Mouse (Mus musculus) spleen, postnatal 36 days (tissue): ENCODE results near the gene Aanat.
A peak's percentile ranks its signal among the peaks of the same experiment; 100 is the strongest.

Experiments
- DNase-seq, 2 experiments: peaks; one replicate each; pipeline ENCODE4 v3.0.0; 2022; ENCODE audit warnings: low spot score in 2 of 2, mixed read lengths in 1 of 2

Aanat gene

DNA sequence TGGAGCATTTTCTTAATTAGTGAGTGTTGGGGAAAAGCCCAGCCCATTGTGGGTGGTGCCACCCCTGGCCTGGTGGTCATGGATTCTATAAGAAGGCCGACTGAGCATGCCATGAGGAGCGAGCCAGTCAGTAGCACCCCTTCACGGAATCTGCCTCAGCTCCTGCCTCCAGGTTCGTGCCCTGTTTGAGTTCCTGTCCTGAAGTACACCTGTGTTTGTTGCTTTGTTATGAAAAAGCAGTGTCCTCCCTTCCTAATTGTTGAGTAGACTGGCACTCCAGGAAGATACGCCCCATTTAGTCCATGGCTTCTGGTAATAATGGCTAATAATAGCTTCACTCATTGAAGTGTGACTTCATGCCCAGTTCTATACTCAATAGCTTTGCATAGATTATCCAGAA lies at the start of gene Aanat:
Gene Aanat (plus strand): TSS at position 123 of the 400 bp plus-strand sequence.
- DNase-seq: no peak

DNA sequence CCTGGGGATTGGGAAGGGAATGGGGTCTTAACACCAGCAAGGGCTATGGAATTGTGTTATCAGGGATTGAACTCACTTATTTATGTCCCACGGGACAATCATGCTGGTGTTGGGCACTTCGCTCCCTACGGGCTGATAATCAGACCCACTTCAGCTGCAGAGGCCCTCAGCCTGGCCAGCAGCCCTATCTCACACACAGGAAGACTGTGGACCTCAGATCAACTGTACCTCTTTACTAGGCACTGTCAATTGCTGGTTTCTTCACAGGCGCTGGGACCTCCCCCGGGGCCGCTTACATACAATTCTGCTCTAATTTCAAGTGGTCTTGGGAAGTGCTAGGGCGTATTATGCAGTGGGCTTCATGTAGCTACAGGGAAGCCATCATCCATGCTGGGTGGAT lies 49.5 kb upstream of the Aanat start:
- peak in 1 of 2 experiments; percentile 52 for DNase-seq

DNA sequence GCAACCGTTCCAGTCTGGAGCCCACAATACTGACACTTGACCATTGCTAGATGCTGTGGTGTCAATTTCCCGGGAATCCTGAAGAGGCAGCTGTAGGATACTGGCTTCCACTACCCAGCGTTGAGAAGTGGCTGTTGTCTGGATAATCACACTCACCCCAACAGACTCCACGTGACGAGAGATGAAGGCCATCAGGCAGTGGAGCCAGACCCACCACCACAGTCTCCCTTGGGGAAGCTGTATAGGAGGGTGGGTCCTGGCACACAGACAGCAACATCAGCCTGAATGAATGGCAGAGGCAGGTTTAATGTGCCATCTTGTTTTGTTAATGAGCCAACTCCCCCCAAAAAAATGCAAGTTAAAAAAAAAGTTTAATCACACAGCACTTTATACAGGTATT lies 48.8 kb upstream of the Aanat start:
- no peak for DNase-seq

DNA sequence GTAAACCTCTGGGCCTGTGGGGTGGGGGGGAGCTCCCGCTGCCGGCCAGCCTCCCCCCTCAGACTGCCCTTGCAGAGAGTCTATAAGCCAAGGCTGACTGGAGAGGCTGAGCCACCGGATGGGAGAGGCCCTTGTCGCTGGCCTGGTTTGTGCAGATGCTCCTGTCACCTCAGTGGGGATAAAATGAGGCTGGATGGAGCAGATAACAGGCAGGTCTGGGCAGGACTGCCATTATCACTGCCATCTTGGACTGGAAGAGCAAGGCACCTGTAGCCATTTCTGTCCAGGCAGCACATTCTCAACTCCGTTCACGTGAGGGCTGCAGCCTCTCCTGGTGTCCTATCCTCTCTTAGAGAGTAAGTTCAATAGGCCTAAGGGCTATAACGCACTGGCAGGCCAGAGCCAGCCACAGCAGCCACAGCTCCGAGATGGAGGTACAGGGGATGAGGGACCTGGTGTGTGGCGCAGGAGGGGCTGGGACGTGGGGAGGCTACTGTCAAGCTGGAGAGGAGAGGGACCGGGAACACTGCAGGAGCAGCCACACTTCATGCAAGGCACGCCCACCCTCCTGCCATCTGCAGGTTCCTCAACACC lies 48.0 kb upstream of the Aanat start:
- DNase-seq: no peak

DNA sequence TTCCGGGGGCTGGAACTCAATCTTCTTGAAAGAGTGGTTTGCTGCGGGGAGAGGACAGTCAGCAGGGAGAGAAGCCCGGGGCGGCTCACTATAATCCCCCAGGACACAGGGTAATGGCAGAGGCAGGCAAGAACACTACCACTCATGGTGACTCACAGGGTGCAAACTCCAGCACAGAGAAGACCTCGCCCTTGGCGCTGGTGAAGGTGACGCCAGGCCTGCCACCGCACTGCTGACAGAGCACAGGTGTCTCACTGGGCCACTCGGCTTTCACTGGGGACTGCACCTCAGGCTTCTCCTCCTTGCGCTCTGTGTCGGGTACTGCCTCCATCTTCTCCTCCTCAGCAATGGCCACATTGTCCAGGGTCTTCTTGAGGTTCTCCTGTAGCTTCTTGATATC lies 45.0 kb upstream of the Aanat start:
- no peak for DNase-seq

DNA sequence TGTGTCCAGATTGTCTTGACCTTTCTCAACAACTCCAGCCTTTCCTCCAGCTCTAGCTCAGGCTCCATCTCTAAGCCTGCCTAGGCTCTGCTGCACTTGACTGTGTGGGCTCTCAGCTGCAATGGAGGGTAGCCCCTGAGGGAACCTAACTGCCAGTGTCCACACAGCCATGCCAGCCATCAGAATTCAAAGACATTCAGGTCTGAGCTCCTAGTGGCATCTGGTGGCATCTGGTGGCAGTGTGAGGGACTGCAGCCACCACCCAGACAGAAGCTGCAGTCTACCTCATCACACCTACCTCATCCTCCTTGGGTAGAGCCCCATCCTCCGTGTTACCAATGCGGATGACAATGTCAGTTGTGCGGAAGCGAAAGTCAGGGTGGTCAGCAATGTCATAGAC lies 43.1 kb upstream of the Aanat start:
- DNase-seq: no peak

DNA sequence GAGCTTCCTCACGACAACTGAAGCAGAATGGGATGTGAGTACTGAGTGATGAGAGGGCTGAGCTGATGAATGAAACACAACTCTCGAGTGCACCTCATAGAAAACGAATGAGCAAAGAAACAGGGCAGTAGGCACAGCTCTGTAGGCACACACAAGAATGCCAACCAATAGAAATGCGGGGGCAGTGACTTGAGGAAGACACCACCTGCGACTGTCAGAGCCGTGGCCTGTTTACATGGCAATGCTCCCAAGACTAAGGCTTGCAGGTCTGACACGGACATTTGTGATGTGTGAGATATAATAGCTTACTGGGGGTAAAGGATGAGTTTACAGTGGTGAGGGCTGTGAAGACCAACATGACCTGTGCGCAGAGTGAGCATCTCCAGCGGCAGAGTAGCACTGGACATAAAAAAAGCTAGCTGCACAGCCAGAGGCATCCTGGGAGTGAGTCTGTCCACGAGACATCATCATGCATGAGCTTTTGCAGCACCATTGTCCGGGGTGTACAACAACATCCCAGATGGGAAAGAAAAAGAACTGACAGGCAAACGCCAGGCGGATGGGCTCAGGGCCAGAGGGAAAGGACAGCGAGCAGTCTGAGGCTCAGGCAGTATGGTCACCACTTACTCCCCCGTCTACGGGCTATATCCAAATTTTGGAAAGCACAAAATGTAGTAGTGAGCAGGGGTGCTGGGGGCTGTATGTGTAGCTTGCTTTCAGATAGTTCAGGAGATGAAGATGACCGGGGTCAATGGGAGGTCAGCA lies 38.8 kb upstream of the Aanat start:
- no peak for DNase-seq

DNA sequence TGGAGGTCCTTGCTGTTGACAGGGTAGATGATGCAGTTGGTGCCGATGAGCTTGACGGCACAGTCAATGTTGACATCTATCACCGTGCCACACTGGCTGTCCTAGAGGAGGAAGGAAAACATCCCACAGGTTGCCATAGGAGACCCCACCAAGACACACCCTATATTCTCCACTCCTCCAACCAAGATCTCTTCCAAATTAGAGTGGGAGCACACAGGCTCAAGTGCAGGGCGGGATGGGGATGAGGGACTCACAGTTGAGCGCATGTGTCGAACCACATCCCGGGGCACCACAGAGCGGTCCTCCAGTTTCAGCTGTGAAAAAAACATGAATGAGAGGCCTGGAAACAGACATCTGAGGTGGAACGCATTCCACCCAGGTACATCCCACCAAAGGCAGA lies 37.5 kb upstream of the Aanat start:
- no peak for DNase-seq

DNA sequence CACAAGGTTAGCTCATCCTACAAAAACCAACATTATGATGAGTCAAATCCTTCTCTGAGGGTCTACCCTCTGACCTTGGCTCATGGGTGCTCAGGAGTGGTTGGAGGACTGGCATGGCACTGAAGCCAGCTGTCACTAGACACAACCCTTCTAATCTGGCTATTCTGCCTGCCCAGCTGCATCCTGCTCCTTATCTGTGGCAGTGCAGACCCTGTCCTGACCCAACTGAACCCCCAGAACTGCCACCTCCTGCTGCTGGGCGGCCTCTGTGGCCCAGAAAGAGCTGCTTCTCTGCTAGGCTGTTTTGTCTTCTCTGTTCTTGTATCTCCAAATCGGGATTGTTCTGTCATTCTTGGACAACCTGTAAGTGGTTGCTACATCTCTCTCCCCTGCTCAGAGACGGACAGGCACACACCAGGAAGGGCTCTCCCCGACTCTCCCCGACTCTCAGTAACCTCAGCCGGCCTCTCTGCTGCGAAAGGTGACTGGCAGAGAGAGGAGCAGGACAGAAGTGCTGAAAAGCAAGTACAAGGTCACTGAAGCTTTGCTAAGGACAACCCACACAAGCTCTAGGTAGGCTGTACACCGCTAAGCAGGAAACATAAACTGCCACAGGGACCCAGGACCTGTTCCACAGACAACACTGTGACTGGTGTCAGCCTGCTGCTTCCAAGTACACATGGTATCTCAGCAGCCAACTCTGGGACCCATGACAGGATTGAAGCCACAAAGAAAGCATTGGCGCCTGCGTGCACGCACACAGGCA lies 36.8 kb upstream of the Aanat start:
- peak; percentile 47 to 67 for DNase-seq

DNA sequence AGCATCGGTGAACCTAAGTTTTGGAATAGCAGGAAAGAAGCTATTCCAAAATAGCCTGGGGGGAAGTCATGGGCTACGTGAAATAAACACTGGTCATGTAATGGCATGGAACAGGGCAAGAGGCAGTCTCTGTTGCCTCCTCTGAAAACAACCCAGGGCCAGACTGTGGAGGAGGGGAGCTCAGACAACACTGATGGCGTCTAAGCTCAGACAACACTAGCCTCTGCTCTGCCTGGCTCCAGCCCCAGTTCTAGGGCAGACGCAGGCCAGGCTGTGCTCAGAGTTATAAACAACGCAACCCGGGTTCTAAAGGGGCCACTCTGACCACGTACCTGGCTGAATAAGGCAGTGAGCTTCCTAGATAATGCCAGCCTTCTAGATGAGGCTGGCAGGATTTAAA lies 35.5 kb upstream of the Aanat start:
- no peak for DNase-seq

DNA sequence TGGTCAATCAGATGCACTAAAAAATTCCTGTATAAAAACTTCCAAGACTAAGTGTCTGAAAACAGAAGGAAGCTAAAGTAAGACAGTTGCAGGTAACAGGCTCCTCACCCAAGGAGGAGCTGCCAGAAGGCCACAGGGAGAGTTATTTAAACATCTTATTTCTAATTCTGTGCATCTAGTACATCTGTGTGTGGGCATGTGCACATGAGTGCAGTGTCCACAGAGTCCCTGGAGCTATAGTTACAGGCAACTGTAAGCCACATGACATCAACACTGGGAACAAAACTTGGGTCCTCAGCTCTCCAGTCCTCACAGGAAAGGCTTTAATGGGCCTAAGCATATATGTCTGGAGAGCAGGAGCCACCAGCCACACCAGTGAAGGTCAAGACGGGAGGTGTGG lies 34.0 kb upstream of the Aanat start:
- DNase-seq: no peak

DNA sequence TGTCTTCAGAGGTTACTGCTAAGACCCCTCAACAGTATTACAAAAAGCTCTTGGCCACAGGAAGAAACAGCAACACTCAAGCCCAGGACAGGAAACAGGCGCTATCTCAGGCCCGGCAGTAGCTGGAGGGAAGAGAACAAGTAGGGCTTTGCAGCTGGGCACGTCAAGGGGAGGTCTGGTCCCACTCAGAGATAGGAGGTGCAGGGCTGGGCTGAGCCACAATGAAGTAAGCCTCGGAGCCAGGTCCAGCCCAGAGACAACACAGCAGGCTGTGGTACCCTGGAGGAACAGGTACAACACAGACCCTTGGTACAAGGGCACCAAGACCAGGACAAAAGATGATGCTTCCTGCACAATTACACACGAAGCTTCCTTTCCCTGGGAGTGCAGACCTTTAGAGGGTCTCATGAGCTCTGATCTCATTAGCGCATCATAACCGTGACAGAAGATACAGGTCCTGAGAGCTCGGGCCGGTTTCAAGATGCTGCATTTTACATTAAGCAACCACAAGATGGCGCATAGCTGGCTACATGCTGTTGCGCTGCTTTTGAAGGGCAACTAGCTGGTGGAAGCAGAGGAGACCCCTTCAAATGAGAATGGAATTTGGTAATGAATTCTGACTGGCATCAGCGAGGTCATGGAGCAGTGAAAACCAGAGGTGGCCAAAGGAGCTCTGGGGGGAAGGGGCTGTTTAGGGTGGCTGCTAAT lies 31.9 kb upstream of the Aanat start:
- DNase-seq: peak in 1 of 2 experiments; percentile 40

DNA sequence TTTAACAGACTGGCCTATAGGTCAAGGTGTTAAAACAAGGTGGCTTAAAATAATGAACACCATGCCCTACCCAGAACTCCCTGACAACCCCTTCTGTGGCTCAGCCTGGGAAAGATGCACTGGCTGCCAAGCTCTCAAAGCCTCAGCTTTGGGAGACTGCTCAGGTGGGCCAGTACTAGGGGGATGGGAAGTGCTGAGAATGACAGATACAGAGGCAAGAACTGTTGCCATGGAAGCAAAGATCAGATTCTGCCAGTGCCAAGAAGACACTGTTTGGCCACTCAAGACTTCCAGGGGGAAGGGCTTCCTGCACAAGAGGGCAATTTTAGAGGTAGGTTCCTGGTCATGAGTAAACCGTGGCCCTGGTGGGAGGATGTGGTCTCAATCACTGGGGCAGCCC lies 30.7 kb upstream of the Aanat start:
- no peak for DNase-seq

DNA sequence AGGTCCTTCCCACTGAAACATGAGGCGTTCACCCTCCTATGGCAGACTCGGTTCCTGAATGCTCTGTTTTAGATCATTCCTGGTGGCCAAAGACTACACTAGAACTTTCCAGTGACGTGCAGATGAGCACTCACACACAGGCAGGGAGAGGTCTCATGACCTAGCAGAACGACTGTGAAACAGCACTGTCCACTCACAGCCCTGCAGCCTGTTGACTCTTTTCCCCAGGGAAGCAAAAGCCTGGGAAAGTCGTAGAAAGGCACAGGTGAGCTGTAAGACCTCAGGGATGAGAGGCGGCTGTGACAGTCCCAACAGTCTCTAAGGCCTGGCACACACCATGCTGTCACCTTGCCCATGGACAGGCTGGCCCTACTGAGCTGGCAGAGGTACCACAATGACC lies 29.9 kb upstream of the Aanat start:
- no peak for DNase-seq

DNA sequence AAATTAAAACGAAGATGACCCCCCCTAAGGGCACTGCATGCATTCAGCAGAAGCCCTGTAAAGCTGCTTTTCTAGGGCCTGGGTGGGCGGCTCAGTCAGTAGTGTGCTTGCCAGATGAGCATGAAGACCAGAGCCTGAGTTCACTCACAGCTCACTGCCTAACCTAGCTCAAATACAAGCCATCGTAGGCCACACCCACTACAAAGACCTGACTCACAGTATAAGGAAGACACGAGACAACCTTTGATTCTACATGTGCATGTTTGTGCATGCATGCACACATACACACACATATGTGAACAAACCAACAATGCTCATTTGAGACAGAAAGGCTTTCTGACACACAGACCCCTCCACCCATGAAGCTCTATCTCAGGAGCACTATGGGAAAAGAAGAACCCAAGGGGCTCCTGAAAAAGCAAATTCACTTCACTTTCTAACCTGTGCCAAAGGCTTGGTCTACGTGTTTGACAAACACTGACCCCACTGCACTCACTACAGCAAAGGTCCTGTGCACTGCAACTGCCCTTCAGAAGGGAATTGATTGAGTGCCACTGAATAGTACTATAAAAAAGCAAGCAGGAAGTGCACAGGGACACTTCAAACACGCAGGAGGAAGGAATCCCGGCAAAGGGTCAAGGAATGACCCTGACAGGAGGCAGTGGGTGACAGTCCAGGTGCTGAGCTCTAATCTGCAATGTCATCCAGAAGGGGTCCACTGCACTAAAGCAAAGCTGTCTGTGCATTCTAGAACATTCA lies 20.8 kb upstream of the Aanat start:
- no peak for DNase-seq

DNA sequence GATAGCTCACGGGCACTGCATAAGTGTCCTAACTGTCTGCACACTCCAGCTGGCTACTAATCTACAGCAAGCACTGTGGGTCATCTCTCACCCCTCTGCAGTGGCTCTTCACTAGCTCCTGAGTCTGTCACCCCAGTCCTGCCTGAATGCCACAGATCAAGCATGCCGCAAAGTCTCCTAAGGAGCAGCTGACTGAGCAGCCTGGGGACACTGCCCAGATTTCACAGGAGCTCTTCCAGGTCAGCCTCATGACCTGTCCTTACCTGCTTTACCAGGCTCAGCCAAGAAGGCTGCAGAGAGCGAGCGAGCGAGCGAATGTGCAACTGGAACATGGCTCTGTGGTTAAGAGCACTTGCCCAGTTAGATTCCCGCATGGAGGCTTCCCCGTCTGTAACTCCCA lies 18.7 kb upstream of the Aanat start:
- no peak for DNase-seq

DNA sequence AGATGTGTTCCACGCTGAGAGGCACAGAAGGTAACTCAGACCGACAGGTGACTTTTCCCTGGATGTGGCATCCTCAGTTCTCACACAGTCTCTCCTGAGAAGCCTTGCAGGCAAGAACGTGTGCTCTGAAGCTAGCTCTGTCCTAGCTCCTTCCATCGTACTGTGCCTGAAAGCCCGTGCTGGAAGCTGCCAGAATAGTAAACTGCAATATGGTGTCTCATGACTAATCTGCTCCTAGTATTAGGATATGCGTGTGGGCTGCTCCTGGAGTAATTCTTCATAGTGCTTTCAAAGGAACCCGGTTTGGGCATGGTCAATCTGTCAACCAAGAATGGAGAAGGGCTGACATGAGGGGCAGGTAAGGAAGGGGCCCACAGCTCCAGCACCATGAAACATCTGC lies 15.4 kb upstream of the Aanat start:
- no peak for DNase-seq

DNA sequence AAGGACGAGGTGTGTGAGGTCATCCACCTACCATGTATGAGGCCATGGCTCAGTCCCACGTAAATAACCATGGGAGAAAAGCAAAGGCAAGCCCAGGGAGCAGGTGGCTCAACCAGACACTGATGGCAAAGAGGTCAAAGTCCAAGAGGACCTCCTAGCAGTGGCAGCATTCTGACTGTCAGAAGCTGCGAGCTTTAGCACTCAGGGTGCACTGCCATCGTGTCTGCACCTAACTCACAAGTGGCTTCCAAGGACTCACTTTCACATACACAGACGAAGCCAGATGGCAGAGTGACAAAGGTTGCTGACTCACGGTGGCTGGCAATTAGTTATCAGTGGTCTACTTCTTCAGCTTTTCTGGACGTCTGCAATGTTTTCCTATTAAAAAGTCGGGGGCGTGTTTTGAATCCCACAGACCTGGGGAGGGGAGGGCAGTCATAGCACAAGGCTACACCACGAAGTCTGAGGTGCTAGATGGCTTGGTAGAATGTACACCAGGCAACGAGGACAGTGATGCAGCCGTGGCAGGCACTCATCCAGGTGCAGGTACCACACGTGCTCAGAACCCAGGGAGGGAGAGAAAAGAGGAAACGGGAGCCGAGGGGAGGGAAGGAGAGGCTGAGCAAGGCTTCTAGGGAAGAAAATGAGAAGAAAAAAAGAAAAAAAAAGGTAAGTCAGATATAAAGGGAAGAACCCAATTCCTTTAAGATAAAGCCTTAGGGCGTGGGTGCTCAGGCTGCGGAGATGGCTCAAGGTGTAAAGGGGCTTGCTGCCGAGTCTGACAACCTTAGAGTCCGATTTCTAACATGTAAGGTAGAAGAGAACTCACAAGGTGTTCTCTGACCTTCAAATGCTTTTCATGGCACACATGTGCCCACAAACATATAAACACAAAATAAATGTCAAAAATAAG lies 14.2 kb upstream of the Aanat start:
- peak; percentile 61 to 78 for DNase-seq

DNA sequence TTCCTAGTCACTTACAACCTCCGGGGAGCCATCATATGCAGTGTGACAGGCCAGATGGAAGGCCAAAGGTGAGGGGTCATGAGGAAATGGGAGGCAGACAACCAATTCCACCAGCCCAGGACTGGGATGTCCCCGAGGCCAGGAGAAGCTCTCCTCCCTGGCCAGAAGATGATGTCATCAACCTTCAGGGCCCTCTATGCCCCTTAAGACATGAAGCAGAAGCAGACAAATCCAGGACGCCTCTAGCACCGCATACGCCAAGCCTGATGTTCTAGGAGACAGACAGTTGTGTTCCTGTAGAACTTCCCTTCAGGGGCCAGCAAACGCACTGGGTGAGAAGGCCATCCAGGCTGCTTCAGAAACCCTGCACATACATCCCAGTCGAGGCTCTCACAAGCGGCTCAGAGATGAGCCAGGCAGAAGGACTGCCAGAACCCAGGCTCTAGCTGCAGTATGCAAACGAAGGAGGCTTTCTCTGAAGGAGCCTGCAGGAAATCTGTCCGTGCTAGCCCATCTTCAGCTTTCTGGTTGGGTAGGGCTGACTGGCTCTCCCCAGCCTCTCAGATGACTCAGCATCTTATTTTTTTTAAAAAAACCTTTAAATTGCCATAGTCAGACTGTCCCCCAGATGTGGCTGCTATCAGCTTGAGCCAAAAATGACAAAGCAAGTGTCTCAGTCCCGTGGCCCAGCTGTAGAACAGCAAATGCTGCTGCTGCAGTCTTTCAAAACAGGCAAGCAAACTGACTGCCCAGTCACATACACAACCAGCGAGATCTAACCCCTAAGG lies 13.3 kb upstream of the Aanat start:
- DNase-seq: peak; percentile 45 to 70

DNA sequence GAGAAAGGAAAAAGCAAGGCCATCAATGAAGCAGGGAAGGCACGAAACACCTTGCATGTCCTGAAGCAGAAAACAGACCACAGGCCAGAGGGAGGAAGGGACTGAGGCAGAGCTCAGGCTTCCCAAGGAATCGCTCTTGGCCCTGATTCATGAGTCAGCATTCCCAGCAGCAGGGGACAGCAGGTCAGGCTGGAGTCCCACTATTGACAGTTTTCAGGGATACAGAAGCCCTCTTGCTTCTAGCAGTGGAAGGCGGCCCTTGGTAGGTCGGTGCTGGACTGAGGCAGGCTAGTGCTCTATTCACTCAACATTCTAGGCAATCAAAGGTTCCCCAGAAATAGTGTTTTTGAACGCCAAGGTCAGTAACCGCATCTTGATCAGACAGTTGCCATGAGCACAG lies 11.7 kb upstream of the Aanat start:
- DNase-seq: no peak
